Mouse (Mus musculus) CH12.LX (cell line): ENCODE results near the gene Hic2.

Source experiments
- CHD1 ChIP-seq: IDR thresholded peaks from 2 replicates; pipeline ENCODE4 v1.6.1; 2012; ENCODE audit warnings: low read depth, low read length, improper control_type of control experiment, inconsistent platforms
- CTCF ChIP-seq, 2 experiments: IDR thresholded peaks in 1 of 2; conservative IDR thresholded peaks in 1 of 2; 2 replicates each; pipeline ENCODE4 v1.5.1; 2011 to 2012; ENCODE audit warnings: low read depth in 2 of 2, low read length in 2 of 2, improper control_type of control experiment in 1 of 2, inconsistent platforms in 1 of 2, mild to moderate bottlenecking in 1 of 2, moderate library complexity in 1 of 2
- E2F4 ChIP-seq: IDR thresholded peaks from 2 replicates; pipeline ENCODE4 v1.6.1; 2011; ENCODE audit warnings: low read depth, low read length, improper control_type of control experiment; ENCODE audit not compliant: insufficient replicate concordance
- ELF1 ChIP-seq: IDR thresholded peaks from 2 replicates; pipeline ENCODE4 v1.6.1; 2014; ENCODE audit warnings: low read depth, mild to moderate bottlenecking, inconsistent platforms, low read length, improper control_type of control experiment
- EP300 ChIP-seq: IDR thresholded peaks from 2 replicates; pipeline ENCODE4 v1.6.1; 2011; ENCODE audit warnings: low read length, improper control_type of control experiment
- POLR2A ChIP-seq: IDR thresholded peaks from 2 replicates; pipeline ENCODE4 v1.6.1; 2011; ENCODE audit warnings: low read depth, mild to moderate bottlenecking, improper control_type of control experiment, low read length
- POLR2AphosphoS2 ChIP-seq: IDR thresholded peaks from 2 replicates; pipeline ENCODE4 v1.6.1; 2011; ENCODE audit warnings: low read depth, low read length, improper control_type of control experiment
- RAD21 ChIP-seq: IDR thresholded peaks from 2 replicates; pipeline ENCODE4 v1.6.1; 2011; ENCODE audit warnings: low read depth, mild to moderate bottlenecking, low read length, improper control_type of control experiment, moderate library complexity

DNA sequence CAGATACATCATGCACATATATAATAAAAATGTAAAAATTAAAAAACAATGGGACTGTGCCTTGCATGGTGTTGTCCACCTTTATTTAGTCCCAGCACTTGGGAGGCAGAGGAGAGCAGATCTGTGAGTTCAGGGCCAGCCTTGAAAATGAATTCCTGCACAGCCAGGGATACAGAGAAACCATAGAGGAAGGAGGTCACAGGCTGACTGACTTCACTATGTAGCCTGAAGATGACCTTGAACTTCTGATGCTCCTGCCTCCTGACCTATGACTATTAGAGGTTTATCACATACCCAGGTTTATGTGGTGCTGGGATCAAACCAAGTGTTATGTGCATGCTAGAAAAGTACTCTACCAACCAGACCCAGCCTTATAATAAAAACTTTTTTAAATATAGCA is 47.9 kb upstream of the Hic2 start:
- TF ChIP-seq EP300, result no peak
- no peak for TF ChIP-seq ELF1
- no peak for TF ChIP-seq POLR2A
- no peak for TF ChIP-seq CTCF (conservative IDR thresholded peaks at IDR 0.05 in 1 of 2, IDR thresholded peaks at IDR 0.05 in 1 of 2; ENCODE audit: low read depth in 2 of 2, low read length in 2 of 2)
- 0 out of 2 replicates have a peak, but pooled peaks have one; percentile 20 for TF ChIP-seq POLR2AphosphoS2
- TF ChIP-seq CHD1, result no peak
- TF ChIP-seq E2F4, result no peak
- no peak for TF ChIP-seq RAD21
